Mouse (Mus musculus) B cell, adult 62 days (primary cell): Measurements from ENCODE around the gene Fsip2. TPM values are rescaled to one million over a fixed set of nuclear protein-coding genes. Genes with fewer than 3 reads are reported as not detected.

Experiments
- total RNA-seq: library from RNA; stranded (reverse); gene quantifications from 4 replicates; pipeline ENCODE4 v1.2.4, GENCODE M21; 2023

Gene Fsip2
- not detected in 4 replicates for total RNA-seq

DNA sequence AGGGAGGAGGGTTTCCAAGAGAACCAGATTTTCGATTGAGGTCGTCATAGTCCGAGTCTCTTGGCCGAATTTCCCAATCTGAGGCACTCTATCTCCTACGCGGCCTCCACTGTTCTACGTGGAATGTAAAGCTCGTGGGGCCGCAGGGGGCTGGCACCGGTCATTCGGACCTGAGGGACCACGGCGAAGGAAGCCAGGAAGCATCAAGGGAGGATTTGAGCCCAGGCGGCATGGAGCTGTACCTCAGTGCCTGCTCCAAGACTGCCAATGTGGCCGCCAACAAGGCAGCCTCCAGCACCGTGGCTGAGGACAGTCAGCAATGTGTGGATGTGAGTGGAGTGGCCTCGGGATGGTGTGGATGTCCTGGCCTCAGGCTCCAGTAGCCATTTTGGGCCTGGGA lies at the start of gene Fsip2:
Gene Fsip2, plus strand, starts transcription at position 163 of the 400 bp plus-strand sequence.

